Mouse (Mus musculus): ENCODE measurements at regions not wholly inside any gene's neighbourhood (a gene's known extent, or its start where the extent isn't known, plus 50 kb on each side); places are given as distances from the start of the nearest gene placed in this dataset.

DNA sequence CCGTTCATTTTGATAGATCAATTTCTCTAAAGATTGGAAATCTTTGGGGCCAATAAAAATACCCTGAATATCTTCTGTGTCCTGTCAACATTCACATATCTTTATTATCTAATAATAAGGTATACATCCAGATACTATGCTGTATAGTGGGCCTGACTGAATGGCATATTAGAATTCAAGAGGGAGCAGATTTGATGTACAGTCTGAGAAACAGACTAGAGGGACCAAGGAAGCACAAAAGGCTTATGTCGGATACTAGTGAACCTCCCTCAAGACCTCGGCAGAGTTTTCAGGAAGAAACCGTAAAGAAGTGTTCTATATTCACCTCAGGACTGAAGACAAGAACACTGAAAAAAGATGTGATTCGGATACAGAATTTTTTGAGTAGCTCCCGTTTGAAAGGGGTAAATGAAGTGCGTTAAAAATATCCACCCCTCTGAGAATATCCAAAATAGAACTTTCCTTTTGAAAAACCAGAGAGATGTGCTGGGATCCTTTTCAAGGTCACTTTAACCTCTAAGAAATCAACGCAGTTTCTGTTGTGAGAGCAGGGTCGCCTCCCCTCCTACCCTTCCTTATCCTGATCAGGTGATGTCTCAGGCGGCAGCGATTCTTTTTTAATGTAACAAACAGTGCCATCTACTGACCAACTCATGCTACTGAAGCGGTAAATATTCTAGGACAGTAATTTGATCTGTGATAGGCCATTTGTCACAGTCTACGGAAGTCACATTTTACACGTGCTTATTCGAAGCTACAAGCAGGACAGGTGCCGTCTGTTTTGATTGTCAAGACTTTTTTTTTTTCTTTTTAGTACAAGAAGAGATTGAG lies 485.1 kb upstream of the Hsf2 start:
- TF ChIP-seq CTCF (IDR thresholded peaks at IDR 0.05; ENCODE audit: extremely low read depth, insufficient read length, insufficient replicate concordance, low read depth, low read length) (peak; percentile 17; the same call in 1 of the 2 replicates), POLR2A (IDR thresholded peaks at IDR 0.05; ENCODE audit: low read depth, low read length) (no peak)

Measured in small intestine, adult 2 months (tissue).